Comparison of ENCODE assay signal across 8 mouse cellular contexts in genomic region chr9:53667020-53667669, GRCm38 (mm10). TPM values are rescaled to one million over a fixed set of nuclear protein-coding genes. Genes with fewer than 3 reads are reported as not detected.
DNase-seq lines count a peak whose midpoint lies in the region; ATAC-seq and TF ChIP-seq lines count a peak whose summit lies in the region.

No protein-coding gene starts in this region.

- peak; percentile 98 for ATAC-seq in lung, postnatal 0 days

- peak; percentile 37 for TF ChIP-seq RAD21 in MEL (IDR thresholded peaks at IDR 0.05; ENCODE audit: low read depth, low read length)

- peak; percentile 64 to 93 (median 88) for TF ChIP-seq CTCF in MEL (IDR thresholded peaks at IDR 0.05 in 2 of 3, conservative IDR thresholded peaks at IDR 0.05 in 1 of 3; ENCODE audit: control insufficient read depth in 1 of 3, insufficient read depth in 1 of 3, low read depth in 2 of 3, low read length in 3 of 3, poor library complexity in 1 of 3, severe bottlenecking in 1 of 3)
- peak; percentile 78 for TF ChIP-seq CTCF in cerebellum, adult 2 months (IDR thresholded peaks at IDR 0.05; ENCODE audit: borderline replicate concordance, insufficient read depth, low read depth, low read length)
- peak; percentile 93 for TF ChIP-seq CTCF in lung, postnatal 0 days (IDR thresholded peaks at IDR 0.05)

- under 1% methylated on average over 74 of the region's 74 CpGs for WGBS in cerebellum, adult 2 months
- under 1% methylated on average over 74 of the region's 74 CpGs for WGBS in hindbrain, embryonic 10.5 days
- 5% methylated on average over 66 of the region's 74 CpGs for WGBS in lung, postnatal 0 days

- DNase-seq in MEL (ENCODE audit: low read depth, low spot score), result peak; percentile 93
- DNase-seq in cerebellum, adult 2 months, result peak; percentile 93
- DNase-seq in forelimb bud, embryonic 11.5 days (ENCODE audit: low read depth, low spot score), result peak; percentile 92
- DNase-seq in hindbrain, embryonic 10.5 days (ENCODE audit: low spot score), result peak; percentile 93
- DNase-seq in layer of hippocampus, adult 9-11 months, result peak; percentile 94
- peak; percentile 93 for DNase-seq in lung, postnatal 0 days (ENCODE audit: low spot score)
- DNase-seq in ovary, postnatal 14 days (ENCODE audit: low spot score), result peak; percentile 91
- DNase-seq in thymus, postnatal 14 days, result peak; percentile 96

- H3K27me3 ChIP-seq in MEL (ENCODE audit: control insufficient read depth in 1 of 2, insufficient read depth in 2 of 2, low read length in 2 of 2), result no peaks in the 10 kb centered on the region; a peak in 1 of 4 replicates
- H3K27me3 ChIP-seq in cerebellum, adult 2 months (ENCODE audit: control insufficient read depth, insufficient read depth, low read length), result no peaks in the 10 kb centered on the region
- H3K27me3 ChIP-seq in hindbrain, embryonic 10.5 days (ENCODE audit: insufficient read depth, poor library complexity, severe bottlenecking), result no peaks in the 10 kb centered on the region
- H3K27me3 ChIP-seq in lung, postnatal 0 days (replicated peaks; ENCODE audit: insufficient read depth, low read length), result no peaks in the 10 kb centered on the region

- TF ChIP-seq EP300 in MEL (IDR thresholded peaks at IDR 0.05; ENCODE audit: low read depth in 1 of 2, low read length in 2 of 2), result peak in 1 of 2 experiments; percentile 26; a peak in 1 of 4 replicates
- TF ChIP-seq EP300 in lung, postnatal 0 days (IDR thresholded peaks at IDR 0.05), result peak; percentile 48; the same call in 1 of the 2 replicates

- peaks cover 6 to 11% of the 10 kb centered on the region in 2 experiments; a peak in 2 of 4 replicates for H3K4me1 ChIP-seq in MEL (ENCODE audit: control insufficient read depth in 1 of 2, insufficient read depth in 2 of 2, low read length in 2 of 2)
- no peaks in the 10 kb centered on the region; the same call in 1 of the 2 replicates for H3K4me1 ChIP-seq in cerebellum, adult 2 months (ENCODE audit: control insufficient read depth, insufficient read depth, low read length)
- peaks cover 21% of the 10 kb centered on the region for H3K4me1 ChIP-seq in hindbrain, embryonic 10.5 days (replicated peaks)
- peaks cover 5% of the 10 kb centered on the region; the same call in 1 of the 2 replicates for H3K4me1 ChIP-seq in lung, postnatal 0 days (ENCODE audit: insufficient read depth, low read depth, low read length)

- peak overlapping the region; percentile 86 for H3K4me2 ChIP-seq in lung, postnatal 0 days (replicated peaks; ENCODE audit: low read depth, low read length)

- H3K9ac ChIP-seq in MEL (ENCODE audit: control insufficient read depth, low read depth, low read length, poor library complexity, severe bottlenecking), result peak overlapping the region; percentile 100
- H3K9ac ChIP-seq in lung, postnatal 0 days (replicated peaks; ENCODE audit: low read depth), result peak overlapping the region; percentile 100

- H3K27ac ChIP-seq in MEL (ENCODE audit: control insufficient read depth, low read depth, low read length), result peak overlapping the region; percentile 91
- H3K27ac ChIP-seq in cerebellum, adult 2 months (ENCODE audit: insufficient read depth, low read length), result peak overlapping the region; percentile 97
- peak overlapping the region; percentile 99 for H3K27ac ChIP-seq in hindbrain, embryonic 10.5 days
- H3K27ac ChIP-seq in lung, postnatal 0 days (ENCODE audit: low read length), result peak overlapping the region; percentile 98

- peaks cover 34% of the 10 kb centered on the region for H3K79me2 ChIP-seq in MEL (ENCODE audit: control insufficient read depth, insufficient read depth, low read length, poor library complexity)

- peaks cover 4 to 41% of the 10 kb centered on the region in 2 experiments; a peak in 3 of 4 replicates for H3K36me3 ChIP-seq in MEL (ENCODE audit: control insufficient read depth in 1 of 2, insufficient read depth in 2 of 2, low read length in 2 of 2)
- peaks cover 8% of the 10 kb centered on the region for H3K36me3 ChIP-seq in hindbrain, embryonic 10.5 days
- H3K36me3 ChIP-seq in lung, postnatal 0 days (ENCODE audit: insufficient read depth, low read length), result no peaks in the 10 kb centered on the region

- peak overlapping the region; percentile 76 to 100 for H3K4me3 ChIP-seq in MEL (ENCODE audit: control insufficient read depth in 1 of 2, insufficient read depth in 1 of 2, low read depth in 2 of 2, low read length in 2 of 2)
- peak overlapping the region; percentile 71 for H3K4me3 ChIP-seq in cerebellum, adult 2 months (replicated peaks; ENCODE audit: insufficient read depth, low read depth, low read length)
- H3K4me3 ChIP-seq in hindbrain, embryonic 10.5 days, result peak overlapping the region; percentile 91
- peak overlapping the region; percentile 98 for H3K4me3 ChIP-seq in lung, postnatal 0 days (ENCODE audit: low read depth, low read length)

- peak; percentile 89 to 97 for TF ChIP-seq POLR2A in MEL (IDR thresholded peaks at IDR 0.05; ENCODE audit: control insufficient read depth in 1 of 2, insufficient read depth in 1 of 2, low read depth in 1 of 2, low read length in 2 of 2, poor library complexity in 1 of 2)
- peak; percentile 77 for TF ChIP-seq POLR2A in cerebellum, adult 2 months (IDR thresholded peaks at IDR 0.05; ENCODE audit: borderline replicate concordance, insufficient read depth, low read length)

- no peaks in the 10 kb centered on the region for H3K9me3 ChIP-seq in MEL (replicated peaks; ENCODE audit: insufficient read depth, low read length)
- no peaks in the 10 kb centered on the region for H3K9me3 ChIP-seq in hindbrain, embryonic 10.5 days
- no peaks in the 10 kb centered on the region for H3K9me3 ChIP-seq in lung, postnatal 0 days (ENCODE audit: low read length)

TF ChIP-seq in MEL, 35 proteins besides CTCF, POLR2A, EP300 and RAD21 (continues in another document):
- TF ChIP-seq USF2 (IDR thresholded peaks at IDR 0.05; ENCODE audit: borderline replicate concordance in 1 of 2, insufficient read depth in 1 of 2, low read depth in 1 of 2, low read length in 2 of 2), result peak; percentile 65 to 93; a peak in 3 of 4 replicates
- peak; percentile 58 for TF ChIP-seq SMC3 (IDR thresholded peaks at IDR 0.05; ENCODE audit: low read depth, low read length)
- TF ChIP-seq TBP (IDR thresholded peaks at IDR 0.05; ENCODE audit: low read depth, low read length), result peak; percentile 70
- TF ChIP-seq MAX (IDR thresholded peaks at IDR 0.05; ENCODE audit: low read length), result peak; percentile 90
- no peak for TF ChIP-seq ZKSCAN1 (IDR thresholded peaks at IDR 0.05; ENCODE audit: low read depth, low read length)
- TF ChIP-seq MAFK (IDR thresholded peaks at IDR 0.05; ENCODE audit: borderline replicate concordance, low read depth, low read length), result no peak
- TF ChIP-seq CHD2 (IDR thresholded peaks at IDR 0.05; ENCODE audit: low read length), result peak; percentile 97
- TF ChIP-seq E2F4 (IDR thresholded peaks at IDR 0.05; ENCODE audit: borderline replicate concordance, low read depth, low read length), result no peak
- peak; percentile 29; the same call in 1 of the 2 replicates for TF ChIP-seq NRF1 (IDR thresholded peaks at IDR 0.05; ENCODE audit: insufficient read depth, low read depth, low read length, poor library complexity, severe bottlenecking)
- TF ChIP-seq ETS1 (IDR thresholded peaks at IDR 0.05; ENCODE audit: low read depth, low read length), result peak; percentile 47; the same call in 1 of the 2 replicates
- no peak for TF ChIP-seq POLR2AphosphoS5 (IDR thresholded peaks at IDR 0.05; ENCODE audit: borderline replicate concordance, low read depth, low read length)
- TF ChIP-seq NELFE (IDR thresholded peaks at IDR 0.05; ENCODE audit: low read depth, low read length), result peak; percentile 88
- TF ChIP-seq POLR2AphosphoS2 (IDR thresholded peaks at IDR 0.05; ENCODE audit: low read length), result peak; percentile 68
- peak; percentile 58 for TF ChIP-seq SIN3A (IDR thresholded peaks at IDR 0.05; ENCODE audit: low read length)
- TF ChIP-seq TCF12 (IDR thresholded peaks at IDR 0.05; ENCODE audit: low read depth, low read length), result peak; percentile 72
- TF ChIP-seq MYB (IDR thresholded peaks at IDR 0.05; ENCODE audit: low read depth, low read length), result no peak
- TF ChIP-seq GABPA (IDR thresholded peaks at IDR 0.05; ENCODE audit: low read depth, low read length), result no peak
- TF ChIP-seq MAZ (IDR thresholded peaks at IDR 0.05; ENCODE audit: low read depth, low read length), result peak; percentile 99
- TF ChIP-seq ZNF384 (IDR thresholded peaks at IDR 0.05; ENCODE audit: low read depth, low read length), result no peak
- peak; percentile 84 for TF ChIP-seq MYC (IDR thresholded peaks at IDR 0.05; ENCODE audit: low read depth, low read length)
- no peak for TF ChIP-seq KAT2A (conservative IDR thresholded peaks at IDR 0.05; ENCODE audit: low read depth, low read length)
- no peak for TF ChIP-seq MEF2A (IDR thresholded peaks at IDR 0.05; ENCODE audit: extremely low read depth, insufficient replicate concordance, low read depth, low read length, poor library complexity, severe bottlenecking)
- peak; percentile 77 for TF ChIP-seq HCFC1 (IDR thresholded peaks at IDR 0.05; ENCODE audit: low read depth, low read length)

RNA-seq across cellular contexts. Expression of gene Cul5, which starts 2.7 kb away (rescaled TPM):
- 30.7 and 30.8 TPM in 2 replicates for total RNA-seq in MEL (2012; rRNA removed)
- 10 to 100 TPM; 24.5 to 32.0 TPM for polyA plus RNA-seq in MEL (2012; ENCODE audit: insufficient read depth in 1 of 2, insufficient read length in 2 of 2, low read depth in 1 of 2, low replicate concordance in 2 of 2, missing spikeins in 1 of 2)
- polyA plus RNA-seq in cerebellum, adult 2 months (2012; rRNA removed), result 20.5 and 20.7 TPM in 2 replicates
- 34.0 and 37.0 TPM in 2 replicates for polyA plus RNA-seq in hindbrain, embryonic 10.5 days (2016; fragmentation: Nextera tagmentation; extraction: Ambion mirVana)
- 24.2 and 25.2 TPM in 2 replicates for polyA plus RNA-seq in lung, postnatal 0 days (2015; fragmentation: Nextera tagmentation; extraction: Ambion mirVana)

RNA-seq across cellular contexts. Expression of gene Rab39, which starts 38.9 kb away (rescaled TPM):
- total RNA-seq in MEL (2012; rRNA removed), result 0.07 TPM in 1 of 2 replicates, not detected in the other
- polyA plus RNA-seq in MEL (2012; ENCODE audit: insufficient read depth in 1 of 2, insufficient read length in 2 of 2, low read depth in 1 of 2, low replicate concordance in 2 of 2, missing spikeins in 1 of 2), result under 1 TPM in 1 of 2 experiments, not detected in 1; 0.10 TPM
- 0.65 and 0.71 TPM in 2 replicates for polyA plus RNA-seq in cerebellum, adult 2 months (2012; rRNA removed)
- 3.5 and 5.0 TPM in 2 replicates for polyA plus RNA-seq in hindbrain, embryonic 10.5 days (2016; fragmentation: Nextera tagmentation; extraction: Ambion mirVana)
- 0.29 and 0.33 TPM in 2 replicates for polyA plus RNA-seq in lung, postnatal 0 days (2015; fragmentation: Nextera tagmentation; extraction: Ambion mirVana)

RNA-seq across cellular contexts. Expression of gene Acat1, which starts 57.0 kb away (rescaled TPM):
- total RNA-seq in MEL (2012; rRNA removed), result 41.0 and 41.8 TPM in 2 replicates
- polyA plus RNA-seq in MEL (2012; ENCODE audit: insufficient read depth in 1 of 2, insufficient read length in 2 of 2, low read depth in 1 of 2, low replicate concordance in 2 of 2, missing spikeins in 1 of 2), result 100 to 1,000 TPM in 1 of 2 experiments, 10 to 100 TPM in 1; 37.4 to 185 TPM
- 80.2 and 81.6 TPM in 2 replicates for polyA plus RNA-seq in cerebellum, adult 2 months (2012; rRNA removed)
- 33.3 and 47.5 TPM in 2 replicates for polyA plus RNA-seq in hindbrain, embryonic 10.5 days (2016; fragmentation: Nextera tagmentation; extraction: Ambion mirVana)
- 65.7 and 66.6 TPM in 2 replicates for polyA plus RNA-seq in lung, postnatal 0 days (2015; fragmentation: Nextera tagmentation; extraction: Ambion mirVana)

Comparison
In these comparisons a context has a peak if more than half of its experiments do, and no peak if none do; other contexts are left out.
1. Peak in every context shown above with its lines: DNase-seq, ATAC-seq, H3K4me3 ChIP-seq and H3K27ac ChIP-seq.